Mouse (Mus musculus): ENCODE measurements around the gene Elmo3. TPM values are rescaled to one million over a fixed set of nuclear protein-coding genes. Genes with fewer than 3 reads are reported as not detected.

Gene Elmo3
- total and polyA plus RNA-seq, 2 experiments from 2014 or later = 1.4 to 1.9 TPM

DNA sequence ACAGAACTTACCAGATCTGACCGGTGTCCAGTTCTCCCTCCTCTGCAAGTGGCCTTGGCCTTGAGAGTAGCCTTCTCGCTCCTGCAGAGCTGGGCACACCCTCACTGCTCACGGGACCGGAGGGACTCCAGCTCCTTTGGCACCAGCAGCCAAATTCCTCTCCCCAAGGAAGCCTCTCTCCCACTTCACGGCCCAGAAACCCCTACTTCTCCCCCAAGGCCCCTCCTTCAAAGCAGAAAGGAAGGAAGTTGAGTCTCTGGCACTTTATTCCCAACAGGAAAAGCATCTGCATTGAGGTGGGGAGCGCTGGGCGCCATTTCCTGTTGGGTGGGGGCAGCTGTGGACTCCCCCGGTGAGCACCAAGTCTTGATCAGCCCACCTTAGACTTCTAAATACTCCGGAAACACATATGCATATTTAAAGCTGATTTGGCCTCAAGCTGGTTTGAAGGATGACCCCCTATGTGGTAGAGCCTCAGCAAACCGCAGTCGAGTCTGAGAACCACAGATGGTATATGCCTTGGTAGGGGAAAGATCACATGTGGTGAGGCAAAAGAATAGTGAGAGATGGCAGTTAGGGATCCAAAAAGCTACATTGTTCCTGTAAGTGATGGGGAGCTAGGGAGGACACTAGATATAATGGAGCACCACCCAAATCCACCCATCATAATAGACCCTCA, 9.4 kb upstream of the Elmo3 start, which contains the start of gene Exoc3l:
Gene Exoc3l (minus strand): TSS at position 207 of the 679 bp plus-strand sequence.
- no peak for TF ChIP-seq EP300 (IDR thresholded peaks at IDR 0.05; ENCODE audit: low read depth)
- TF ChIP-seq CTCF (IDR thresholded peaks at IDR 0.05; ENCODE audit: low read depth) = no peak
- Histone ChIP-seq H3K4me3 (ENCODE audit: low read depth, low read length) (peak within 1 kb of the TSS; percentile 78), H3K9me3 (replicated peaks; ENCODE audit: control insufficient read depth, low read length) (no peaks in the 10 kb centered on the region), H3K27me3 (ENCODE audit: control insufficient read depth, insufficient read depth, low read length) (no peaks in the 10 kb centered on the region), H3K36me3 (replicated peaks; ENCODE audit: control insufficient read depth, insufficient read depth, low read length) (peaks cover 20% of the 10 kb centered on the region), H3K4me1 (ENCODE audit: control insufficient read depth, insufficient read depth) (peaks cover 23% of the 10 kb centered on the region), H3K9ac (replicated peaks; ENCODE audit: low read depth, low read length) (peak within 1 kb of the TSS; percentile 79; the same call in 1 of the 2 replicates), H3K27ac (ENCODE audit: low read depth) (peak within 1 kb of the TSS; percentile 76), H3K4me2 (ENCODE audit: low read depth, low read length) (peak within 1 kb of the TSS; percentile 79)
- 0 out of 2 replicates have a peak, but pooled peaks have one; percentile 5 for ATAC-seq (ENCODE audit: insufficient read depth, low read depth)
- WGBS = 31% methylated on average over 11 of the region's 11 CpGs
- peak; percentile 31 for DNase-seq (ENCODE audit: low spot score)

DNA sequence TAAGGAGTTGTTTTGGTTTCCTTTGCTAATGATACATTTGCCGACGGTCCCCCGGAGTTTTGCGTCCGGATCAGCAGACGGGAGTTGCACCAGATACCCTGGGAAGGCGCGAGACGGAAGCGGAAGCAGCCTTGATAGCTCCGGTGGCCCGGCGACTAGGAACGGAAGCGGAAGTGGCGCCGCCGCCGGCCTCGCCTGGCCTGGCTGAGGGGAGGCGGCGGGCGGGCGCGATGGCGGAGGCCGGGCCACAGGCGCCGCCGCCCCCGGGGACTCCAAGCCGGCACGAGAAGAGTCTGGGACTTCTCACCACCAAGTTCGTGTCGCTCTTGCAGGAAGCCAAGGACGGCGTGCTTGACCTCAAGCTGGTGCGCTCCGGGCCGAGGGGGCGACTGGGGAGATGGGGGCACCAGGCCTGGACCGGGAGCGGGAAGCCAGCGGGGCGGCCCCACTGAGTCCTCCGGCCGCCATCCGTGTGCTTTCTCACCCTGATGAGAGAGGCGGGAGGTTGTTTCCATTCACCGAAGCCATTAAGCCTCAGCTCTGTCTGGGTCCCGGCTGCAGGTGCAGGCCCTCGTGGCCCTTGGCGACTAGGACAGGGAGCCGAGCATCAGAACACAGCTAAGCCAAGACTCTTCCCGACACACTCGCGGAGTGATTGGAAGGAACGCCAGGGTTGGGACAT, 7.7 kb upstream of the Elmo3 start, which contains the start of gene E2f4:
Gene E2f4 (plus strand): TSS at position 153 of the 682 bp plus-strand sequence.
- Histone ChIP-seq H3K27ac (ENCODE audit: low read depth) (peak within 1 kb of the TSS; percentile 76), H3K4me1 (ENCODE audit: control insufficient read depth, insufficient read depth) (peaks cover 23% of the 10 kb centered on the region), H3K27me3 (ENCODE audit: control insufficient read depth, insufficient read depth, low read length) (no peaks in the 10 kb centered on the region), H3K9ac (replicated peaks; ENCODE audit: low read depth, low read length) (peak within 1 kb of the TSS; percentile 79), H3K36me3 (replicated peaks; ENCODE audit: control insufficient read depth, insufficient read depth, low read length) (peaks cover 35% of the 10 kb centered on the region), H3K4me2 (ENCODE audit: low read depth, low read length) (peak within 1 kb of the TSS; percentile 79), H3K9me3 (replicated peaks; ENCODE audit: control insufficient read depth, low read length) (no peaks in the 10 kb centered on the region), H3K4me3 (ENCODE audit: low read depth, low read length) (peak within 1 kb of the TSS; percentile 78)
- WGBS = under 1% methylated on average over 57 of the region's 58 CpGs
- ATAC-seq (ENCODE audit: insufficient read depth, low read depth) (peak; percentile 93), DNase-seq (ENCODE audit: low spot score) (peak; percentile 94)
- no peak for TF ChIP-seq EP300 (IDR thresholded peaks at IDR 0.05; ENCODE audit: low read depth)
- TF ChIP-seq CTCF (IDR thresholded peaks at IDR 0.05; ENCODE audit: low read depth) = no peak

DNA sequence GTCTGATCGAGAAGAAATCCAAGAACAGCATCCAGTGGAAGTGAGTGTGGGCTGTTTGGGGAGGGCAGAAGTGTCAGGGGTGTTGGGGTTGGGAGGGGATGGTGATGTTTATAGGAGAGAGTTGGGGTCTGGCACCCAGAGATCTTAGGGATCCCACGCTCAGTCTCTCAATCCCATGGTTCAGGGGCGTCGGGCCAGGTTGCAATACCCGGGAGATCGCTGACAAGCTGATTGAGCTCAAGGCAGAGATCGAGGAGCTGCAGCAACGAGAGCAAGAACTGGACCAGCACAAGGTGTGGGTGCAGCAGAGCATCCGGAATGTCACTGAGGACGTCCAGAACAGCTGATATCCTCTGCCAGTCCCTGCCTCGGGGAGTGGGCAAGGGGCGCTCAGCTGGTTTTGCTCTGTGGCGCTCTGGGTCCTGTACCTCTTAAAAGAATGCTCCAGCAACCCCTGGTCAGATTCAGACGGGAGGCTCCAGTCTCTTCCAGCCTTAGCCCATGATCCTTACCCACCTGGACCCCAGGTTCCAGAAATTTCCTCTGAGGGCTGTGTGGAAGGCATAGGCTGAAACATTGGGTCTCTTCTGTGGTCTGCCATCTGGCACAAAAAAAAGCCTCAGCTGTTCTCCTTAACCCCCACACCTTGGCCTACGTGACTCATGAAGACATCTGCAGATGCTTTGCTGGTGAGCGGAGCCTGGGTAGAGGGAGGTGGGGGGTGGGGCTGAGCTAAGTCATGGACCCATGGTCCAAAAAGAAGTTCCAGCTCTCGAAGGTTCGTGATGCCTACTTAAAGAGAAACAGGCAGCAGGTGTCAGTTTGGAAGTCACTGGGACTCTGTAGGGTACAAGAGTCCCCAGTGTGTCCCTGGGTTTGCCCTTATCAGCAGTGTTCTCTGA, 6.8 kb upstream of the Elmo3 start:
- peaks cover 23% of the 10 kb centered on the region for H3K4me1 ChIP-seq (ENCODE audit: control insufficient read depth, insufficient read depth)
- peak overlapping the region; percentile 79 for H3K4me2 ChIP-seq (ENCODE audit: low read depth, low read length)
- peak overlapping the region; percentile 79 for H3K9ac ChIP-seq (replicated peaks; ENCODE audit: low read depth, low read length)
- 39% methylated on average over 18 of the region's 18 CpGs for WGBS
- TF ChIP-seq EP300 (IDR thresholded peaks at IDR 0.05; ENCODE audit: low read depth) = no peak
- no peak for TF ChIP-seq CTCF (IDR thresholded peaks at IDR 0.05; ENCODE audit: low read depth)
- DNase-seq (ENCODE audit: low spot score) (no peak), ATAC-seq (ENCODE audit: insufficient read depth, low read depth) (no peak)
- peak overlapping the region; percentile 78 for H3K4me3 ChIP-seq (ENCODE audit: low read depth, low read length)
- peaks cover 44% of the 10 kb centered on the region for H3K36me3 ChIP-seq (replicated peaks; ENCODE audit: control insufficient read depth, insufficient read depth, low read length)
- peak overlapping the region; percentile 76; the same call in 1 of the 2 replicates for H3K27ac ChIP-seq (ENCODE audit: low read depth)
- no peaks in the 10 kb centered on the region for H3K27me3 ChIP-seq (ENCODE audit: control insufficient read depth, insufficient read depth, low read length)
- H3K9me3 ChIP-seq (replicated peaks; ENCODE audit: control insufficient read depth, low read length) = no peaks in the 10 kb centered on the region

DNA sequence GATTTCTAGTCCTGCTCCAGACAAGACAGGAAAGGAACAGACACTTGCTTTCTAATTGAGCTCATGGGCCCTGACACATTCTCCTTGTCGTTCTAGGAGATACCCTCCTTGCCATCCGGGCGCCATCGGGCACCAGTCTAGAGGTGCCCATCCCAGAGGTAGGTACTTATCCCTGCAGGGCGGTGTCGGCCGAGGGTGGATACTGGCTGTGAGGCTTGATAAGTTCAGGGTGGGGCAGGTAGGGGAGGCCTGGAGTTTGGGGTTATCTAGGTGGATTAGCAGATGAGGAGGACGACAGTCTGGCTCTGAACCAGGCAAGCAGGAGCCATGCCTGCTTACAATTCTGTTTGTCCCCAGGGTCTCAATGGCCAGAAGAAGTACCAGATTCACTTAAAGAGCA, 5.4 kb upstream of the Elmo3 start:
- no peak overlapping the region for H3K4me2 ChIP-seq (ENCODE audit: low read depth, low read length)
- peaks cover 35% of the 10 kb centered on the region for H3K4me1 ChIP-seq (ENCODE audit: control insufficient read depth, insufficient read depth)
- TF ChIP-seq EP300 (IDR thresholded peaks at IDR 0.05; ENCODE audit: low read depth) (no peak), CTCF (IDR thresholded peaks at IDR 0.05; ENCODE audit: low read depth) (no peak)
- no peak overlapping the region for H3K27ac ChIP-seq (ENCODE audit: low read depth)
- no peaks in the 10 kb centered on the region for H3K27me3 ChIP-seq (ENCODE audit: control insufficient read depth, insufficient read depth, low read length)
- 88% methylated on average over 8 of the region's 8 CpGs for WGBS
- H3K36me3 ChIP-seq (replicated peaks; ENCODE audit: control insufficient read depth, insufficient read depth, low read length) = peaks cover 44% of the 10 kb centered on the region
- ATAC-seq (ENCODE audit: insufficient read depth, low read depth) (no peak), DNase-seq (ENCODE audit: low spot score) (no peak)
- H3K9ac ChIP-seq (replicated peaks; ENCODE audit: low read depth, low read length) = no peak overlapping the region
- no peaks in the 10 kb centered on the region for H3K9me3 ChIP-seq (replicated peaks; ENCODE audit: control insufficient read depth, low read length)
- H3K4me3 ChIP-seq (ENCODE audit: low read depth, low read length) = no peak overlapping the region

DNA sequence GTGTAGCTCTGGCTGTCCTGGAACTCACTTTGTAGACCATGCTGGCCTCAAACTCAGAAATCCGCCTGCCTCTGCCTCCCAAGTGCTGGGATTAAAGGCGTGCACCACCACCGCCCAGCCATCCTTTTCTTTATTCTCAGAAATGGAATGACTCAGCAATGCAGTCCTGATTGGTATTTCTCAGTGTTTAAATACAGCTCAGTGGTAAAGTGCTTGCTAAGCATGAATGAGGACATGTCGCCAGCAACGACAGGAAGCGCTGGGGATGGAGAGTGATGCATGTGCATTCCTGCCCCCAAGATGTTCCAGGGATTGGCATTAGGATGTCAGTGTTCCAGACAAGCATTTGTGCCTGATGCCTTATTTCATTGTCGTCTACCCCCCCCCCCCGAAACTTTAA, 2.0 kb upstream of the Elmo3 start:
- peaks cover 51% of the 10 kb centered on the region for H3K36me3 ChIP-seq (replicated peaks; ENCODE audit: control insufficient read depth, insufficient read depth, low read length)
- peaks cover 30% of the 10 kb centered on the region for H3K4me1 ChIP-seq (ENCODE audit: control insufficient read depth, insufficient read depth)
- H3K27me3 ChIP-seq (ENCODE audit: control insufficient read depth, insufficient read depth, low read length) = no peaks in the 10 kb centered on the region
- WGBS = 78% methylated on average over 8 of the region's 8 CpGs
- TF ChIP-seq CTCF (IDR thresholded peaks at IDR 0.05; ENCODE audit: low read depth) = no peak
- no peak for TF ChIP-seq EP300 (IDR thresholded peaks at IDR 0.05; ENCODE audit: low read depth)
- 0 out of 2 replicates have a peak overlapping the region, but pooled peaks have one; percentile 22 for H3K27ac ChIP-seq (ENCODE audit: low read depth)
- ATAC-seq (ENCODE audit: insufficient read depth, low read depth) = no peak
- no peaks in the 10 kb centered on the region for H3K9me3 ChIP-seq (replicated peaks; ENCODE audit: control insufficient read depth, low read length)
- H3K4me3 ChIP-seq (ENCODE audit: low read depth, low read length) = no peak overlapping the region
- H3K4me2 ChIP-seq (ENCODE audit: low read depth, low read length) = no peak overlapping the region
- DNase-seq (ENCODE audit: low spot score) = no peak
- no peak overlapping the region for H3K9ac ChIP-seq (replicated peaks; ENCODE audit: low read depth, low read length)
